Mouse (Mus musculus) cerebellum, postnatal 4 days (tissue): ENCODE results near the gene AL731706.1.
A peak's percentile ranks its signal among the peaks of the same experiment; 100 is the strongest.

ENCODE experiments used
- DNase-seq, 2 experiments: peaks; one replicate each; pipeline ENCODE4 v3.0.0; 2022; ENCODE audit warnings: low spot score in 2 of 2, mixed read lengths in 1 of 2

AL731706.1 gene

GRCm38 (mm10) chr2:136835882-136836281, 55.3 kb downstream of the AL731706.1 start:
- DNase-seq: peak in 1 of 2 experiments; percentile 9

- no peak for DNase-seq
These were observed 56.5 kb downstream of the AL731706.1 start for GRCm38 (mm10) chr2:136834715-136835075.

- DNase-seq: no peak
These were observed 57.0 kb downstream of the AL731706.1 start for GRCm38 (mm10) chr2:136833976-136834714.

GRCm38 (mm10) chr2:136832936-136833335, 58.3 kb downstream of the AL731706.1 start:
- DNase-seq: no peak
